Mouse (Mus musculus): Measurements from ENCODE around the gene Ubash3a. TPM values are rescaled to one million over a fixed set of nuclear protein-coding genes. Genes with fewer than 3 reads are reported as not detected.

The Ubash3a gene
- polyA plus RNA-seq, 1 experiment from 2014 or later: not detected

- no peak overlapping the region for H3K4me3 ChIP-seq (ENCODE audit: low read depth, low read length)
- H3K4me1 ChIP-seq (replicated peaks; ENCODE audit: control insufficient read depth, insufficient read depth, low read length): no peaks in the 10 kb centered on the region
- no peaks in the 10 kb centered on the region for H3K27me3 ChIP-seq (replicated peaks; ENCODE audit: control insufficient read depth, insufficient read depth, low read length)
- no peaks in the 10 kb centered on the region for H3K9me3 ChIP-seq (ENCODE audit: control insufficient read depth)
- H3K4me2 ChIP-seq (replicated peaks; ENCODE audit: low read depth): peak overlapping the region; percentile 93; the same call in 1 of the 2 replicates
- no peak overlapping the region for H3K9ac ChIP-seq (ENCODE audit: low read depth, low read length)
- no peaks in the 10 kb centered on the region for H3K36me3 ChIP-seq (ENCODE audit: control insufficient read depth, insufficient read depth)
- ATAC-seq: no peak
- 84% methylated on average over 15 of the region's 15 CpGs for WGBS
- peak; percentile 65 for TF ChIP-seq CTCF (IDR thresholded peaks at IDR 0.05; ENCODE audit: low read depth)
- no peak overlapping the region for H3K27ac ChIP-seq (ENCODE audit: low read depth, low read length)
Measured at GRCm38 (mm10) chr17:31294363-31295214, 86.9 kb downstream of the Ubash3a start.

GRCm38 (mm10) chr17:31295215-31295891, 87.7 kb downstream of the Ubash3a start:
- H3K36me3 ChIP-seq (ENCODE audit: control insufficient read depth, insufficient read depth): no peaks in the 10 kb centered on the region
- H3K4me2 ChIP-seq (replicated peaks; ENCODE audit: low read depth): peak overlapping the region; percentile 93
- H3K27me3 ChIP-seq (replicated peaks; ENCODE audit: control insufficient read depth, insufficient read depth, low read length): no peaks in the 10 kb centered on the region
- no peak overlapping the region for H3K9ac ChIP-seq (ENCODE audit: low read depth, low read length)
- peak overlapping the region; percentile 83 for H3K27ac ChIP-seq (ENCODE audit: low read depth, low read length)
- no peaks in the 10 kb centered on the region for H3K4me1 ChIP-seq (replicated peaks; ENCODE audit: control insufficient read depth, insufficient read depth, low read length)
- no peaks in the 10 kb centered on the region for H3K9me3 ChIP-seq (ENCODE audit: control insufficient read depth)
- peak overlapping the region; percentile 60 for H3K4me3 ChIP-seq (ENCODE audit: low read depth, low read length)
- peak; percentile 71 for TF ChIP-seq CTCF (IDR thresholded peaks at IDR 0.05; ENCODE audit: low read depth)
- peak; percentile 23; the same call in 1 of the 2 replicates for ATAC-seq
- 43% methylated on average over 25 of the region's 25 CpGs for WGBS

GRCm38 (mm10) chr17:31295892-31296781, 88.5 kb downstream of the Ubash3a start:
- Histone ChIP-seq H3K9ac (ENCODE audit: low read depth, low read length) (peak overlapping the region; percentile 64), H3K36me3 (ENCODE audit: control insufficient read depth, insufficient read depth) (peaks cover under 1% of the 10 kb centered on the region; the same call in 1 of the 2 replicates), H3K4me2 (replicated peaks; ENCODE audit: low read depth) (peak overlapping the region; percentile 93), H3K9me3 (ENCODE audit: control insufficient read depth) (no peaks in the 10 kb centered on the region), H3K4me1 (replicated peaks; ENCODE audit: control insufficient read depth, insufficient read depth, low read length) (no peaks in the 10 kb centered on the region), H3K27me3 (replicated peaks; ENCODE audit: control insufficient read depth, insufficient read depth, low read length) (no peaks in the 10 kb centered on the region), H3K4me3 (ENCODE audit: low read depth, low read length) (peak overlapping the region; percentile 60), H3K27ac (ENCODE audit: low read depth, low read length) (peak overlapping the region; percentile 83)
- peak; percentile 16 for TF ChIP-seq CTCF (IDR thresholded peaks at IDR 0.05; ENCODE audit: low read depth)
- WGBS: under 1% methylated on average over 65 of the region's 68 CpGs
- peak; percentile 70 for ATAC-seq

Other genes with a start within 250 kb of the Ubash3a start
- 3.3 and 3.4 TPM in 2 replicates for gene Abcg1, start 150.2 kb upstream of the Ubash3a start, polyA plus RNA-seq (2015; fragmentation: Nextera tagmentation; extraction: Ambion mirVana)
- 2,043 and 2,206 TPM in 2 replicates for gene Tff3, start 78.2 kb upstream of the Ubash3a start, polyA plus RNA-seq (2015; fragmentation: Nextera tagmentation; extraction: Ambion mirVana)
- 116 and 203 TPM in 2 replicates for gene Tff2, start 63.6 kb upstream of the Ubash3a start, polyA plus RNA-seq (2015; fragmentation: Nextera tagmentation; extraction: Ambion mirVana)
- gene Tff1, start 42.6 kb upstream of the Ubash3a start, polyA plus RNA-seq (2015; fragmentation: Nextera tagmentation; extraction: Ambion mirVana): 39.4 and 174 TPM in 2 replicates
- 0.04 and 0.05 TPM in 2 replicates for gene Tmprss3, start 8.9 kb upstream of the Ubash3a start, polyA plus RNA-seq (2015; fragmentation: Nextera tagmentation; extraction: Ambion mirVana)
- 0.54 and 0.66 TPM in 2 replicates for gene Rsph1, start 69.5 kb downstream of the Ubash3a start, polyA plus RNA-seq (2015; fragmentation: Nextera tagmentation; extraction: Ambion mirVana)
- 16.5 and 17.1 TPM in 2 replicates for gene Slc37a1, start 78.9 kb downstream of the Ubash3a start, polyA plus RNA-seq (2015; fragmentation: Nextera tagmentation; extraction: Ambion mirVana)
- 58.8 and 59.8 TPM in 2 replicates for gene Pde9a, start 178.3 kb downstream of the Ubash3a start, polyA plus RNA-seq (2015; fragmentation: Nextera tagmentation; extraction: Ambion mirVana)